Mouse (Mus musculus): ENCODE data around the gene Bpifb1.
"Not testable (repeated sequence)": the region's sequence is repeated elsewhere in the genome, so short reads cannot be mapped to it uniquely, and the experiment has no call there.

The Bpifb1 gene

DNA sequence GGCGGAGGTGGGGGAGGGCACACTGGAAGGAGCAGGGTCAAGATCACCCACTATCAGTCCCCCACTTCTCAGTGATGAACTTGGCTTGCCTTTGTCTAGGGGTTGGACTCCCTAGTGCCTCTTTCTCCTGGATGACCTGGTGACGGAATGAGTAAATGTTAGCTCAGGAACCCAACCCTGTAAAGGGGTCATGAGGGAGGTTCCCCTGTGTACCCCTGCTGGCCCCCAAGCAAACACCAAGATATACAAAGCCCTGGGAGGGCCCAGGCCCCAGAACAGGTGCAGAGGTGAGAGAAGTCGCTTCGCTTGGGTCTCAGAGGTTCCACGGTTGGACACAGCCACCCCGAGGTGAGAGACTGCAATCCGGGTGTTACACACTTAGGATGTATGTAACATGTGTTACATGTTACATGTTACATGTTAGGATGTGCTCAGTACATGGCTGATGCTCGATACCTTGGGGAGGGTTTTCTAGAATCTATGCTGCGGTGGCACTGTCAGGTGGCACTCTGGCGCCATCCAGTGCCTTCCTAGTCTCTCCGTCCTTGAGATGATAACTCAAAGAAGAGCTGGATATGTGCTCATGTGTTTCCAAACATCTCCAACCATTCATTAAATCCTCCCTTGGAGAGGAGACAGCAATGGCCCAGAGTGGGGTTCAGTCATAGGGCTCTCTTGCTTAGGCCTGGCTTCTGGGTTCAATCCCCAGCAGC is at the start of gene Bpifb1:
TSS of gene Bpifb1 (plus strand) at position 273 of the 713 bp plus-strand sequence.
- no peak for DNase-seq (ENCODE audit: low spot score)

DNA sequence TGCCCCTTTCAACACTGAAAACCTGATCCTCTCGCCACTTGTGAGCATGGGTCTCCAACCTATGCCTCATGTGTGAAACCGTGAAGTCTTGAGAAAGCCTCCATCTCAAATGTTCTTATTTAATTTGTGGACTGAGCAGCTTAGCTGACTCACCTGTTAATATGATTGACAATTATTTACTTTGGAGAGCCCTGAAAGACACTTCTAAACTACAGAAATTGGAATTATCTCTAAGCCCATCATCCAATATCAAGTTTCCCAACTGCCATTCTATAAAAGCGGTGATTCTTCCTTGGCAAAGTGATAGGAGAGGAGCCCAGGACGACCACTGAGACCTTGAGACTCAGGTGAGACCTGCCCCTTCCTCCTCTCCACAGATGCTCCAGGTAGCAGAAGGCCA is 48.0 kb upstream of the Bpifb1 start, which contains the start of gene Bpifa1:
TSS of gene Bpifa1 (plus strand) at position 301 of the 400 bp plus-strand sequence.
- no peak for DNase-seq (ENCODE audit: low spot score)

DNA sequence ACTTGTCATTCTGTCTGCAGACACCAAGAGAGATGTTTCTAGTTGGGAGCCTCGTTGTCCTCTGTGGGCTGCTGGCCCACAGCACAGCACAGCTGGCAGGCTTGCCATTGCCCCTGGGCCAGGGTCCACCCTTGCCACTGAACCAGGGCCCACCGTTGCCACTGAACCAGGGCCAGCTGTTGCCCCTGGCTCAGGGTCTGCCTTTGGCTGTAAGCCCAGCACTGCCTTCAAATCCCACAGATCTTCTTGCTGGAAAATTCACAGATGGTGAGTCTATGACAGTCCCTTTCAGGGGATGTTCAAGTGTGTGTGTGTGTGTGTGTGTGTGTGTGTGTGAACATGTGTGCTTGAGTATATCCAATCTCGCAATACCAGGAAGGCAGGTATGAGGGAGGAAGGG is 46.9 kb upstream of the Bpifb1 start:
- DNase-seq (ENCODE audit: low spot score), result no peak

DNA sequence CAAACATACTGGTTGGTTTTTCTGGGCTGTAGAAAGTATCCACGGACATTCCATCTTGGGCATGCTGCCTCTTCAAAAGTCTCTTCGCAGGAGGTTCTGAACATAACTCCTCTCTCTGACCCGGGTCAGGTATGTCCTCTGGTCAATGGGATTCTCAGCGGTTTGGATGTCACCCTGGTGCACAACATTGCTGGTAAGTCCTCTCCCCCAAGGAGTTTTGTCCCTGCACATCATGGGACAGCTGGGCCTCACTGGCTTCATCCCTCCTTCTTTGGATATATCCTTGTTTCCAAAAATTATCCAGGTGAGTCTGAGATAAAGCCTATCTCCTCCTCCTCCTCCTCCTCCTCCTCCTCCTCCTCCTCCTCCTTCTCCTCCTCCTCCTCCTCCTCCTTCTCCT is 43.1 kb upstream of the Bpifb1 start:
- DNase-seq (ENCODE audit: low spot score), result no peak

DNA sequence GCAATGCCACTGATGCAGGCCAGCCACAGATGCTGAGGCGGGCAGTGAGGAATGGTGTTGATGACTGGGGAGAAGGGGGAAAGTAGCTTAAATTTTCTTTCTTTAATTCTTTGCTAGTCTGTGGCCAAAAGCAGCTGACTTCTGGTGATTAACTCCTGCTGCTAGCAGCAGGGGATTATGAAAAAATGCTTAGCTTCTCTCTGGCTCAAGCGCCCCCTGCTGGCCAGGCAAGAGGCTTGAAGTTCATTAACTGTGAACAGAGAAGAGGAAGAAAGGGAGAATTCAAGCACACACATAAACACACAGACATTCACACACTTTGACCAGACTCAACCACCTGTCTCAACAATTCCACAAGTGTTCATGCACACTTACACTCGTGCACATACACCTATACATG is 32.2 kb upstream of the Bpifb1 start:
- DNase-seq (ENCODE audit: low spot score), result peak; percentile 15

DNA sequence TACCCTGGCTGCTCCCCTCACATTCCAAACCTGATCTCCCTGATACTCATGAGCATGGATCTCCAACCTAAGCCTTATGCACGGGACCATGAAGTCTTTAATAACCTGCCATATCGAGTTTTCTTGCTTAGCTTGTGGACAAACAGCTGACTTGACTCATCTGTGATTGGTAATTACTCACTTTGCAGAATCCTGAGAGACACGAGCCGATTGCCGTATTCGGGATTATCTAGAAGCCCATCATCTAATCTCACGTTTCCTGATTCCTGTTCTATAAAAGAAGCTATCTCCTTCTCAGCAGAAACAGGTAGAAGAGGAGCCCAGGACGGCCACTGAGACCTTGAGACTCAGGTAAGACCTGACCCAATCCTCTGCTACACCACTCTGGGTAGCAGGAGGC is 28.3 kb upstream of the Bpifb1 start, which contains the start of gene Bpifa5:
TSS of gene Bpifa5 (plus strand) at position 301 of the 400 bp plus-strand sequence.
- no peak for DNase-seq (ENCODE audit: low spot score)

DNA sequence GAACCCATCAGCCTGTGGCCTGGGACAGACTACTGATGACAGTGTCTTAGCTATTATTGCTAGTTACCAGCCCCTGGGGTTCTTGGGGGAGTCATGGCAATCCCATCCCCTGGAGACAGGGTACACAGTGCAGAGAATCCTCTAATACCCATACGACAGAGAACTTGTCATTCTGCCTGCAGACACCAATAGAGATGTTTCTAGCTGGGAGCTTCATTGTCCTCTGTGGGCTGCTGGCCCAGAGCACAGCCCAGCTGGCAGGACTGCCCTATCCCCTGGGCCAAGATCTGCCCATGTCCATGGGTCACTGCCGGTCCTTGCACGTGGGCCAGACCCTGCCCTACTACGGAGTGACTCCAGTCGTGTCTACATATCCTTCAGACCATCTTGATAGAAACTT is 27.3 kb upstream of the Bpifb1 start:
- DNase-seq (ENCODE audit: low spot score), result no peak

DNA sequence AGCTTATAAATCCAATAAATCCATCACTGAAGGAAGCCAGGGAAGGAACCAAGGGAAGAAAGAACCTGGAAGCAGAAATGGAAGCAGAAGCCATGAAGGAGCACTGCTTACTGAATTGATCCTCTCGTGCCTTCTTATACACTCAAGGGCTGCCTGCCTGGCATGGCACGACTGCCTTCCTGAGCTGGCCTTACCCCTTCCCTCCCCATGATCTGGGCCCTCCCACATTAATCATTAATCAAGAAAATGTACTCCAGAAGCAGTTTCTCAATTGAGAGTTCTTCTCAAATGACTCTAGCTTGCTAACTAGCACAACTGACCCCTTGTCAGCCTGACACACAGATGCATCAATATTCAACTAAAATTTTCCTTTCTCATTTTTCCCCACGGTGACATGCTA is 21.4 kb upstream of the Bpifb1 start:
- no peak for DNase-seq (ENCODE audit: low spot score)

DNA sequence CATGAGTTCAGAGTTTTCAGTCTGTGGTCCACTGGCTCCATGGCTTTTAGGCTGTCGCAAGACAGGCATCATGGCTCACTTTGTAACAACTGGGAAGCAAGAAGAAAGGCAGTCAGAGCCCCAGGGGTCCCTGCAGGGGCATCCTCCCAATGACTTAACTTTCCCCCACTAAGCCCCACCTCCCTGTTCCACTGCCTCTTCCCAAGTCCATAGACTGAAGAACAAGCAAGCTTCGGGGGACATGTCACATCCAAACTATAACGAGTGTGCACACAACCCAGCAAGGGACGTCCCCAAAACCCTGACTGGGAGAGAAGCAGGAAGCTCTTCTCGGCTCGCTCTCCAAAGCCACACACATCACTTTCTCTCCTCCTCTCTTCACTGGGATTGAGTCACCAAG is 19.0 kb upstream of the Bpifb1 start:
- no peak for DNase-seq (ENCODE audit: low spot score)

DNA sequence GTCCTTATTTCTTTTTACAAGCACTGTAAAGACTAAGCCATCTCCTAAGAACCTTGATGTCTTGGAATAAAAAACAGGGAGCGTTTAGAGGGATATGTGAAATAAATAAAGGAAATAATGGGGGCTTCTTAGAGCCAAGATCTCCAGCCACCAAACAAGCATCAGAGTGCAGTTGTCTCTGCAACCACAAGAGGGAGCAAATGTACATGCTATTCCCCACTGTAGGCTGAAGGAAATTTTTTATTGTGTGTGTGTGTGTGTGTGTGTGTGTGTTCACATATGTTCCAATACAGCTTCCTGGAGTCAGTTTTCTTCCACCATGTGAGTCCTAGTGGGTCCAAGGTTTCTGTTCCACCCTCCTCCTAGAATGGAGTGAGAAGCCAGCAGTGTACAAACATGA is 17.3 kb upstream of the Bpifb1 start:
- DNase-seq (ENCODE audit: low spot score), result peak; percentile 9

DNA sequence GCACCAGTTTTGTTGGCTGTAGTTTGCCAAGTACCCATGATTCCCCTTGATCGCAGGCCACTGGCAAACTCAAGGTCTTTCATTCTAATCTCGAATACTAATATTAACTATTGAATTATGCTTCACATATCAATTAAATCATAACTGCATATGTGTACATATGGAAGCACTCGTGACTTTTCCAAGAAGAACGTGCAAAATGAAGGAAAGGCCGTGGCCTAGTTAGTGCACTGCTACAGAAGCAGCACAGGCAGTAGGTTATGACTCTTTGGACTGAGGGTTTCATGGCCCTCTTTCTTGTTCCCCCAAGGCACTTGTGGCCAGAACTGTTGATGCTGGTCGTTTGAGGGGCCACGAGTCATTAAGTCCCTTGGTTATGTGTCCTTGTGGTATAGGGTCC is 8.7 kb upstream of the Bpifb1 start:
- DNase-seq (ENCODE audit: low spot score), result not testable (repeated sequence)

DNA sequence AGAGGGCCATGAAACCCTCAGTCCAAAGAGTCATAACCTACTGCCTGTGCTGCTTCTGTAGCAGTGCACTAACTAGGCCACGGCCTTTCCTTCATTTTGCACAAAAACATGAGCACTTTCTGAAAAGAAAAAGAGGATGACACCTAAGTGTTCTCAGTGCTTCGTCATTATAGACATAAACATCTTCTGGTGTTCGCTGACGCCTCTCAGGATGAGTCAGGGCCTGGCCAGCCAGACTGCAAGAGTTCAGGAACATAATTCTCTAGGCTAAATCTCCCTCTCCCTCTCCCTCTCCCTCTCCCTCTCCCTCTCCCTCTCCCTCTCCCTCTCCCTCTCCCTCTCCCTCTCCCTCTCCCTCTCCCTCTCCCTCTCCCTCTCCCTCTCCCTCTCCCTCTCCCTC is 7.6 kb upstream of the Bpifb1 start:
- DNase-seq (ENCODE audit: low spot score), result not testable (repeated sequence)

DNA sequence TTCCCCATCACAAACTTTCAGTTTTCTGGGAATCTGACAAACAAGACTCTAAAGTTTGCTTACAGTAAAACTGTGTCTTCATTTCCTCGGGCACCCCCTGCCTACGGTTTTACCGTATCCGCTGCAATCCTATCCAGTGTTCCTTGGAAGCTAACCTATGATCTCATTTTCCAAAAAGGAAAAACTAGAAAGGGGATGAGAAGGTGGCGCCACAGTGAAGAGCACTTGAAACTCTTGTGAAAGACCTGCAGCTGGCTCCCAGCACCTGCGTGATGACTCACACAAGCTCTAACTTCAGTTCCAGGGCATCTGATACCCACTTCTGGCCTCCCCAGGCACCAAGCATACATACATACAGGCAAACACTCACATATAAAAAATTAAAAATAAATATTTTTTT is 5.3 kb upstream of the Bpifb1 start:
- no peak for DNase-seq (ENCODE audit: low spot score)

DNA sequence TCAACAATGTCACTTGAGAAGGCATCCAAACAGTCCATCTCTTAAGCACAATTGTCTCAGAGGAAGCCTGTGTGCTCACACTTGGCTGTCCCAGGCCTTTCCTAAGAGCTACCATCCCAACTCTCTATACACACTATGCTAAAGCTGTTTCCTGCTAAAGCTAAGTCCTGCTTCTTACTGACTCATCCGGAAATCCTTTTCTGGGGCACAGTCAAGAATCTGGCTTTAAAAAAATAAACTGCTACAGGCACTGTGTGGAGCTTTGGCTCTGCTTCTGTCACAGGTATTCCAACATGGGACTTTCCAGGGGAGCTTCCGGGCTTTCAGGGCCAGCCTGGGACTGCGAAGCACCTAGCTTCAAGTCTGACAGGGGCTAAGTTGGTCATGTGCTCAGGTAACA is 4.9 kb upstream of the Bpifb1 start:
- DNase-seq (ENCODE audit: low spot score), result no peak

DNA sequence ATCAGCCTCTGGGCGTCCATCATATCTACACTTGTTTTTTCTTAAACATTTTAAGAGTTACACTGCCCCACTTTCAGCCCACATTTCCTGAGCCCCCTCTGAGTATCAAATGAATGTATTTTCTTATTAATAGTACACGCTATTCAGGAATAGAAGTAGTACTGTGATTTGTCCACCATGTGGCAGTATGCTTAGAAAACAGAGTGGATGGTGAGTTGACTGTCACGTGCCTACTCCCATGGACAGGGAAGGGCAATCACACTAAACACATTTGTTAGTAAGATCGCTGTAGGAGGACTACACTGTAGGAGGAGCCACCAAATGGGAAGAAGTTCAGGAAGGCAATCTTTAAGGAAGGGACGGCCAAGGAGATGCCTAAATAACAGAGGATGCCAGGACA is 3.1 kb upstream of the Bpifb1 start:
- no peak for DNase-seq (ENCODE audit: low spot score)

DNA sequence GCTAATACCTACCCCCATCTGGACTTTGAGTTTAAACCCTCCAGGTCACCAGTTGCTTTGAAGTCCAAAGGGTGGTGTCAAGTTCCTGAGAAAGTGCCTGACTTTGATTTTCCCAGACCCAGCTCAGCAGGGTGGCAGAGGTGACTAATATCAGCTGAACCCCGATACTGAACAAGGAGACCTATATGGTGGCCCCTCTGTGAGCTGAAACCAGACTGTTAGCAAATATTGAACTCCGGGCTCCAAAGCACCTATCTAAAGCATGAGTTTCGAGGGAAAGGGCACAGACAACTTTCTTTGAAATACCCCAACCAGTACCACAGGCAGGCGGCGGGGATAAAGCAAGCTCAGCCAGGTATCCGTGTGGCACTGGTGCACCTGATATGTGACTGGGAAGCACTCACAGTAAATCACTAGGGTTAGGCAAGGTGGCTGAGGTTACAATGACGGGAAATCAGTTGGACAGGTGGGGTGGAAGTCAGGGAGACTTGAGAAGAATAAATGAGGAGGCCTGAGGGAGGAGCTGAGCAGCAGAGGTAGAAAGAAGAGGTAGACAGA is 662 bp upstream of the Bpifb1 start:
- no peak for DNase-seq (ENCODE audit: low spot score)

DNA sequence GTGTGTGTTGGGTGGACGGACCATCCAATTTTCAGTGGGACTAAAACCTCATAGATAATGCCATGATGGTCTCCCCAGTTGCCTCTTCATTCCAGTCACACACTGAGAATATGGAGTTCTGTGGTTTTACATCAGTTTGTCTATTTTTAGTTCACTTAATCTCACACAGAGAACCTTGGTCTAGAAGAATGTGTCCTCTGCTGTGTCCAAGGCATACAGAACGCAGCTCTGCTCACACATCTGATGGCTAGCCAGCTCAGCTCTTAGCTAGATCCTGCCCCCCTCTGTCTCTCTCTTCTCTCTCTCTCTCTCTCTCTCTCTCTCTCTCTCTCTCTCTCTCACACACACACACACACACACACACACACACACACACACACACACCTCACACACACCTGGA is 1.5 kb downstream of the Bpifb1 start:
- DNase-seq (ENCODE audit: low spot score), result no peak

DNA sequence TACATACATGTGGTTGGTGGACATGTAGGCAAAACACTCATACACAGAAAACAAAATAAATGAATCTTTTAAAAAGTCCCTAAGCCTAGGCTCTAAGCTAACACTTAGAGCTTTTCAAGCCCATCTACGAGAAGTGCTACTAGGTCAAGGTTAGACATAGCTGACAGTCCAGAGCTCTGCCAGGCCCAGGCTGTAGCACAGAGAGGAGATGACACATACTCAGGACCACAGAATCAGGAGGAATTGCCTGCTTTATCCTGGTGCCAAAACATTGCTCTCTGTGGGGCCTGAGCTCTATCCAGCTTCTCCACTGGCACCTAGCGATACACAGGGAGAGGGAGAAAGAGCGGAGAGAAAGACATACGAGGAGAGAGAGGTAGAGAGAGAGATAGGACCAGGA is 2.5 kb downstream of the Bpifb1 start:
- no peak for DNase-seq (ENCODE audit: low spot score)

DNA sequence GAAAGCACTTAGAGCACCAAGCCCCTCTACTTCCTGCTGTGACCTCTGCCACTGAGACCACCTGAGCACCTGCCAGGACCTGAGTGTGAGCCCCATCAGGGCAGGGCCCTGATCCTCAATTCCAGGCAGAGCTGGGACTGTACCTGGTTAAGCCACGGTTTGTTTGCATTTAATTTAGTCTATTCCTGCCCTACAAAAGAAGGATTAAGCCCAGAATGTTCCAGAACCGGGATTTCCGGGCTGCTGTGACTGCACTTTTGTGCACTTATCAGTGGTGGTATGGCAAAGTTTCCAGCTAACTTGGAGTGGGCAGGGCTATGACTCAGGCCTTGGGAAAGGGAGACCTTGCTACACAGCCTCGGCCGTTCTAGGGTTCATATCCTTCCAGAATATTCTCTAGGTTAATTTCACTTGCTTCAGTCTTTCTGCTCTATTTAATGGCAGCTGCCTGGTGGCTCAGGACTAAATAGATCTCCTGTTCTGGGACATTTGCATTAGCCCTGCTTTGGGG is 3.4 kb downstream of the Bpifb1 start:
- DNase-seq (ENCODE audit: low spot score), result no peak

DNA sequence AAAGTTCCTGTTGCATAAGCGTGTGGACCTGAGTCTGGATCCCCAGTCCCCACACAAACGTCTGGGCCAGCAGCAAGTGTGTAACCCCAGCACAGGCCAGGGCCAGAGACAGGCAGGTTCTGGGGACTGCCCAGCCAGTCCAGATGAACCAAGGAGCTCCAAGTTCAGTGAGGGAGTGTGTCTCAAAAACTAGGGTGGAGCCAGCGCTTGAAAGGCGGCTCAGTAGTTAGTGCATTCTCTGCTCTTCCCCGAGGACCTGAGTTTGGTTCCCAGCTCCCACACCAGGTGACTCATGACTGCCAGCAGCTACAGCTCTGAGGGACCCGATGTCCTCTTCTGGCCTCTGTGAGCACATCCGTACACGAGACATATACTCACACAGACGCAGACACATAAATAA is 6.4 kb downstream of the Bpifb1 start:
- no peak for DNase-seq (ENCODE audit: low spot score)

DNA sequence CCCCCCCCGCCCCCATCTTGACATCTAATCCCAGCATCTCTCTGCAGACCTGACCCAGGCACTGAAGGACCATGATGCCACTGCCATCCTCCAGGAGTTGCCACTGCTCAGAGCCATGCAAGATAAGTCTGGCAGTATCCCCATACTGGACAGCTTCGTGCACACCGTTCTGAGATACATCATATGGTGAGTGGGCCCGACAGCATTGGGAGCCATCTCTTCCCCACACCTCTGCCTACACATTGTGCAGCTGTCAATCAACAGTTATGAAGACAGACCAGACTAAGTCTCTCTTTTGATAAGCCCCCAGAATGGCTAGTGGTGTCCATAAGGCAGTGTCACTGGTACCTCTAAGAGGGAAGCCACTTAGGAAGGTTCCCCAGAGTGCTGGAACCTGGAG is 14.0 kb downstream of the Bpifb1 start:
- DNase-seq (ENCODE audit: low spot score), result no peak

DNA sequence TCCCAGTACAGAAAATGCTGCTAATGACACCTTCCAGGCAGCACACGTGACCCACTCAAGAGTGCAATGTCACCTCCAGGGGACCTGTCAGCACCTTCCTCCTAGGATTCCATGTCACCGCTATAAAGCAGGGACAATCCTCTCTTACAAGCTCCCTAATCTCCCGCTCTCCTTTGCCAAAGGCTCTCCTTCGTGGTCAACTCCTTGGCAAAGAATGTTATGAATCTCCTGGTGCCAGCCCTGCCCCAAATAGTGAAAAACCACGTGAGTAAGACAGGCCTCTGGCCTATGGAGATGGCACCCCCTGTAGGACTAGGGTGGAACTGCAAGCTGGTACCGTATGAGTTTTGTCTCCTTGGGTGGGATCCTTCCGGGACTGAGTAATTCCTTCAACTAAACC is 16.3 kb downstream of the Bpifb1 start:
- DNase-seq (ENCODE audit: low spot score), result peak; percentile 22

DNA sequence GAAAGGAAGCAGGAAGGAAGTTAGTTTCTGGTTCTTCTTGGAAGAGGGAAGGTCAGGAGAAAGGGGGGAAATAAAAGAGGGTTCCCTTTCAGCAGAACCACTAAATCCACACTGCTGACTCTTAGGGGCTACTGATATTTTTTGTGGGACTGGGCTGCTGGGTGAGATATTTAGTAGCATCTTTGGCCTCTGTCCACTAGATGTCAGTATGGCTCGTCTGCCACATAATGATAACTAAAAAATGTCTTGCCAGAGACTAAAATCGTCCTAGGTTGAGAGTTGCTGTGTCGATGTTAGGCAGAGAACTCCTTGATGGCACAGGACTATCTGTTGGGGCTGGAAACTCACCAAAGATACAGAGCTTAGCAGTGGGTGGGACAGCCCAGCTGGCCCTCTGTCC is 18.5 kb downstream of the Bpifb1 start:
- peak; percentile 10 for DNase-seq (ENCODE audit: low spot score)

DNA sequence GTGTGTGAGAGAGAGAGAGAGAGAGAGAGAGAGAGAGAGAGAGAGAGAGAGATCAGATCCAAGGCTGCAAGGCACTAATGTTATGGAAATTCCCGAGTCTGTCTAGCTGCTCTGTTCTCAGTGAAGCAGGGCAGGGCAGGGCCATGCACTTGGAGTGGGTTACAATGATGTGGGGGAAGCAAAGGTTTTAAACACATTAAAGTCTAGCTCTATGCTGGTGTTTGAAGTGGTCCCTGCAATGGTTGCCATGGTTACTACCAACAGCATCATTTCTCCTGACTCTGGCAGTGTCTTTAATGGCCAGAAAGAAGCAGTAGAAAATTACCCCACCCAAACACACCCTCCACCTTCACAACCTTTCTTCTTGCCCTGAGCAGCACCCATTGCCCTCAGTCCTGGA is 20.5 kb downstream of the Bpifb1 start:
- DNase-seq (ENCODE audit: low spot score), result no peak
